Mouse (Mus musculus) liver, embryonic 11.5 days (tissue): ENCODE results near the gene Olfr1364. TPM values are rescaled to one million over a fixed set of nuclear protein-coding genes. Genes with fewer than 3 reads are reported as not detected.
A peak's percentile ranks its signal among the peaks of the same experiment; 100 is the strongest.

Experiments used
- ATAC-seq: fragments of 200-750 bp; cut with Nextera tagmentation; replicated peaks from 2 replicates; pipeline ENCODE4 v1.8.0; 2017; ENCODE audit warnings: moderate number of reproducible peaks, mild to moderate bottlenecking, moderate TSS enrichment, moderate library complexity; ENCODE audit not compliant: low FRiP score
- DNase-seq: peaks from one replicate; pipeline ENCODE4 v3.0.0-alpha.2; 2017; ENCODE audit warnings: low spot score
- H3K27ac ChIP-seq: fragments of 300-500 bp; sonication (generic); 2 replicates; pipeline ENCODE4 v1.5.1; 2014; ENCODE audit warnings: mild to moderate bottlenecking, low read depth, low read length, control low read depth
- H3K27me3 ChIP-seq: fragments of 300-500 bp; sonication (generic); replicated peaks from 2 replicates; pipeline ENCODE4 v1.6.1; 2014; ENCODE audit warnings: low read length, mixed read lengths; ENCODE audit not compliant: control insufficient read depth, insufficient read depth
- H3K36me3 ChIP-seq: fragments of 300-500 bp; sonication (generic); 2 replicates; pipeline ENCODE4 v1.6.1; 2014; ENCODE audit warnings: mild to moderate bottlenecking, low read length, moderate library complexity, mixed read lengths; ENCODE audit not compliant: control insufficient read depth, insufficient read depth
- H3K4me1 ChIP-seq: fragments of 300-500 bp; sonication (generic); replicated peaks from 2 replicates; pipeline ENCODE4 v1.6.1; 2014; ENCODE audit warnings: low read length, mixed read lengths; ENCODE audit not compliant: control insufficient read depth, insufficient read depth
- H3K4me2 ChIP-seq: fragments of 300-500 bp; sonication (generic); 2 replicates; pipeline ENCODE4 v1.6.1; 2014; ENCODE audit warnings: mild to moderate bottlenecking, control low read depth, moderate library complexity
- H3K4me3 ChIP-seq: fragments of 300-500 bp; sonication (generic); 2 replicates; pipeline ENCODE4 v1.5.1; 2014; ENCODE audit warnings: low read depth, low read length, control low read depth
- H3K9ac ChIP-seq: fragments of 300-500 bp; sonication (generic); 2 replicates; pipeline ENCODE4 v1.6.1; 2014; ENCODE audit warnings: low read depth, low read length, control low read depth
- H3K9me3 ChIP-seq: fragments of 300-500 bp; sonication (generic); 2 replicates; pipeline ENCODE4 v1.6.1; 2016; ENCODE audit warnings: low read length, inconsistent platforms, mixed read lengths; ENCODE audit not compliant: control insufficient read depth
- WGBS: fragments of 180-500 bp; shearing (Covaris S2); extraction: QIAGEN DNeasy Blood & Tissue Kit; methylation state at CpG from one replicate; pipeline ENCODE4 v1.1.7; 2014; 5-methylcytosine and 5-hydroxymethylcytosine counted together
- polyA plus RNA-seq: library from polyadenylated mRNA; unstranded; fragments of >200 nt; fragmentation: Nextera tagmentation; extraction: Ambion mirVana; gene quantifications from 2 replicates; pipeline ENCODE4 v1.2.1, GENCODE M21; 2014

Olfr1364 gene
- polyA plus RNA-seq, 1 experiment from 2014 or later: not detected

DNA sequence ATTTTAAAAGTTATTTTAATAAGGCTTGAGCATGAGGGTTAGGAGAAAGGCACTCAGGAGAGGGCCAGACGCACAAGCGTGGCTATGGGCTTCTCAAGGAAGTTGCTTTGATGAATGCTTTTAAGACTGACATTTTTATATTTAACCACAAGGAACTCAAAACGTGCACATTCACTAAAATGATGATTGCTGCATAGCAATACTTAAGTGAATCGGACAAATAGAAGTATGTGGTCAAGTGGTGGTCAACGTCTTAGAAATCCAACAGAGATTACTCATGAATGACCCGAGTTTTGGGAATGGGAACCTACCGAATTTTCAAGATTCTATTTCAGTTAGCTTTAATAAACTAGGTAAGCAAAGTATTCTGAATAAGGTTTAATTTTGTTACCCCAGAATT lies 51.4 kb downstream of the Olfr1364 start:
- DNase-seq (no peak), ATAC-seq (no peak)
- 0 out of 2 replicates have a peak, but pooled peaks cover 3% of the 10 kb centered on the region for H3K4me1 ChIP-seq
- peak overlapping the region; percentile 28; the same call in 1 of the 2 replicates for H3K9ac ChIP-seq
- H3K27ac ChIP-seq: no peak overlapping the region
- WGBS: 44% methylated on average over 7 of the region's 7 CpGs
- H3K36me3 ChIP-seq: 0 out of 2 replicates have a peak, but pooled peaks cover 5% of the 10 kb centered on the region
- peak overlapping the region; percentile 67 for H3K4me2 ChIP-seq
- peak overlapping the region; percentile 91 for H3K4me3 ChIP-seq
- H3K9me3 ChIP-seq: no peaks in the 10 kb centered on the region
- no peaks in the 10 kb centered on the region; the same call in 1 of the 2 replicates for H3K27me3 ChIP-seq

Other genes starting within 250 kb of the Olfr1364 start
- not detected in 2 replicates for gene Olfr1367, start 234.8 kb downstream of the Olfr1364 start, polyA plus RNA-seq
- gene Zscan12, start 218.9 kb downstream of the Olfr1364 start, polyA plus RNA-seq: 10.2 and 12.0 TPM in 2 replicates
- 49.7 and 53.4 TPM in 2 replicates for gene Zkscan3, start 179.0 kb downstream of the Olfr1364 start, polyA plus RNA-seq
- gene Pgbd1, start 140.7 kb downstream of the Olfr1364 start, polyA plus RNA-seq: 2.4 and 2.8 TPM in 2 replicates
- gene Zscan26, start 128.0 kb downstream of the Olfr1364 start, polyA plus RNA-seq: 13.5 and 16.6 TPM in 2 replicates
- 1.1 and 1.5 TPM in 2 replicates for gene Nkapl, start 113.2 kb downstream of the Olfr1364 start, polyA plus RNA-seq
- 0.90 and 1.1 TPM in 2 replicates for gene Zkscan4, start 102.9 kb downstream of the Olfr1364 start, polyA plus RNA-seq
- not detected in 2 replicates for gene Gm10065, start 102.3 kb downstream of the Olfr1364 start, polyA plus RNA-seq
- 0.22 and 0.42 TPM in 2 replicates for gene AK157302, start 86.5 kb downstream of the Olfr1364 start, polyA plus RNA-seq
- 7.2 and 7.8 TPM in 2 replicates for gene Gm11273, start 80.3 kb downstream of the Olfr1364 start, polyA plus RNA-seq
- gene Zkscan8, start 50.6 kb downstream of the Olfr1364 start, polyA plus RNA-seq: 5.1 and 5.7 TPM in 2 replicates
- 0.05 and 0.08 TPM in 2 replicates for gene Olfr1366, start 39.0 kb downstream of the Olfr1364 start, polyA plus RNA-seq
- gene Olfr1535, start 21.9 kb downstream of the Olfr1364 start, polyA plus RNA-seq: not detected in 2 replicates
- not detected in 2 replicates for gene Olfr1362, start 32.3 kb upstream of the Olfr1364 start, polyA plus RNA-seq
- gene Olfr11, start 60.8 kb upstream of the Olfr1364 start, polyA plus RNA-seq: not detected in 2 replicates
- gene Olfr1361, start 81.6 kb upstream of the Olfr1364 start, polyA plus RNA-seq: not detected in 2 replicates
- gene Olfr1360, start 95.6 kb upstream of the Olfr1364 start, polyA plus RNA-seq: not detected in 2 replicates
- not detected in 2 replicates for gene Olfr1359, start 116.4 kb upstream of the Olfr1364 start, polyA plus RNA-seq
- 1.1 and 1.6 TPM in 2 replicates for gene Hist1h2bl, start 134.4 kb upstream of the Olfr1364 start, polyA plus RNA-seq
- gene Hist1h2ai, start 134.7 kb upstream of the Olfr1364 start, polyA plus RNA-seq: 6.2 and 10.1 TPM in 2 replicates
- gene Hist1h3h, start 135.9 kb upstream of the Olfr1364 start, polyA plus RNA-seq: 4.5 and 6.5 TPM in 2 replicates
- gene Hist1h2bm, start 140.3 kb upstream of the Olfr1364 start, polyA plus RNA-seq: 4.2 and 5.1 TPM in 2 replicates
- 0.80 and 1.1 TPM in 2 replicates for gene Hist1h4j, start 153.3 kb upstream of the Olfr1364 start, polyA plus RNA-seq
- 2.4 and 5.1 TPM in 2 replicates for gene Hist1h4k, start 168.7 kb upstream of the Olfr1364 start, polyA plus RNA-seq
- 7.6 and 7.7 TPM in 2 replicates for gene Hist1h2ak, start 172.1 kb upstream of the Olfr1364 start, polyA plus RNA-seq
- gene Hist1h2bn, start 172.4 kb upstream of the Olfr1364 start, polyA plus RNA-seq: 1.9 and 2.0 TPM in 2 replicates
- 19.0 and 20.4 TPM in 2 replicates for gene Hist1h1b, start 198.9 kb upstream of the Olfr1364 start, polyA plus RNA-seq
- 194 and 232 TPM in 2 replicates for gene Hist1h3i, start 201.6 kb upstream of the Olfr1364 start, polyA plus RNA-seq
- 5.8 and 12.6 TPM in 2 replicates for gene Hist1h2an, start 205.5 kb upstream of the Olfr1364 start, polyA plus RNA-seq
- gene Hist1h2bp, start 205.7 kb upstream of the Olfr1364 start, polyA plus RNA-seq: 0.86 and 1.6 TPM in 2 replicates
- gene Hist1h2bq, start 228.4 kb upstream of the Olfr1364 start, polyA plus RNA-seq: 12.7 and 19.5 TPM in 2 replicates
- gene Hist1h2ao, start 228.7 kb upstream of the Olfr1364 start, polyA plus RNA-seq: 2.2 TPM in 1 of 2 replicates, not detected in the other
- not detected in 2 replicates for gene Hist1h4m, start 230.0 kb upstream of the Olfr1364 start, polyA plus RNA-seq